ENCODE assay signal across 8 mouse cellular contexts in the genomic region with DNA sequence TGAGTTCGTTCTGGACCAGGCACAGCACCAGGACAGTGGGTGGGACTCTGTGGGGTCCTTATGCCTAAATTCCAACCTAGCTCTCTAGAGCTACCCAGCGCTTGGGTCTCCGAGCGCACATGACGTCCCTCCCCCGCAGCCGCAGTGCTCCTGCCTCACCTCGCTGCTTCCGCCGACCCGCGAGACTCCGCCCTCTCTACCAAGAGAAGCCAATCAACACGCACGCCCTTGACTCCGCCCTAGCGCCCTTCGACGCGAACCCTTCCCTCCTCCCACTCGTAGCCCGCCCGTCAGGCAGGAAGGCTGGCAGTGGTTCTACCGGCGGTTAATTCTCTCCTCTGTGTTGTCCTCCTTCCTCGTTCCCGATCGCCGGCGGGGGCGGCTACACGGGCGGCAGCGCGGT. TPM values are rescaled to one million over a fixed set of nuclear protein-coding genes. Genes with fewer than 3 reads are reported as not detected.
A peak's percentile ranks its signal among the peaks of the same experiment; 100 is the strongest.
DNase-seq lines count a peak whose midpoint lies in the region; ATAC-seq lines count a peak whose summit lies in the region.

A gene (plus strand): TSS at position 252 of the 403 bp plus-strand sequence.

- H3K27me3 ChIP-seq in hindbrain, embryonic 16.5 days (replicated peaks; ENCODE audit: control insufficient read depth, insufficient read depth, low read length): no peaks in the 10 kb centered on the region

- peak within 1 kb of the TSS; percentile 98 for H3K4me3 ChIP-seq in hindbrain, embryonic 16.5 days (ENCODE audit: low read length)
- H3K4me3 ChIP-seq in macrophage (ENCODE audit: inconsistent target): peak within 1 kb of the TSS; percentile 74

- peak; percentile 98 for ATAC-seq in hindbrain, embryonic 16.5 days

- no peaks in the 10 kb centered on the region for H3K9me3 ChIP-seq in hindbrain, embryonic 16.5 days (ENCODE audit: control insufficient read depth, low read length)

- peak within 1 kb of the TSS; percentile 97 for H3K27ac ChIP-seq in hindbrain, embryonic 16.5 days (ENCODE audit: low read depth, low read length)
- peak within 1 kb of the TSS; percentile 48 for H3K27ac ChIP-seq in macrophage

- H3K9ac ChIP-seq in hindbrain, embryonic 16.5 days (ENCODE audit: low read depth, low read length): peak within 1 kb of the TSS; percentile 95

- H3K36me3 ChIP-seq in hindbrain, embryonic 16.5 days (ENCODE audit: control insufficient read depth, insufficient read depth, low read length): peaks cover 4% of the 10 kb centered on the region; the same call in 1 of the 2 replicates
- no peaks in the 10 kb centered on the region for H3K36me3 ChIP-seq in macrophage (ENCODE audit: inconsistent target)

- DNase-seq in WW6 (ENCODE audit: low read depth, low spot score): peak; percentile 93
- peak; percentile 90 to 94 for DNase-seq in cerebellum, postnatal 4 days (ENCODE audit: low spot score in 2 of 2)
- peak; percentile 96 for DNase-seq in gastrocnemius, adult 18-20 months (ENCODE audit: low spot score)
- peak; percentile 97 for DNase-seq in left cerebral cortex, adult 18-20 months (ENCODE audit: low spot score in 2 of 2)
- DNase-seq in right cerebral cortex, adult 18-20 months: peak; percentile 97
- DNase-seq in urinary bladder, postnatal 10 days (ENCODE audit: low spot score): peak; percentile 88

- 1% methylated on average over 34 of the region's 35 CpGs for WGBS in hindbrain, embryonic 16.5 days
- WGBS in macrophage (ENCODE audit: missing documents): 0% methylated on average over 35 of the region's 35 CpGs

- H3K4me1 ChIP-seq in hindbrain, embryonic 16.5 days (ENCODE audit: control insufficient read depth, insufficient read depth, low read depth, low read length): peaks cover 18% of the 10 kb centered on the region

- peak within 1 kb of the TSS; percentile 79 for H3K4me2 ChIP-seq in hindbrain, embryonic 16.5 days (ENCODE audit: low read length)

- H3K79me2 ChIP-seq in macrophage (ENCODE audit: inconsistent target): peaks cover 46% of the 10 kb centered on the region

RNA-seq across cellular contexts. Expression of the gene that starts here (rescaled TPM):
- 100 to 1,000 TPM in 1 of 2 experiments, 10 to 100 TPM in 1; 94.3 to 102 TPM for total RNA-seq in gastrocnemius, adult 18-20 months (2021)
- 183 and 184 TPM in 2 replicates for polyA plus RNA-seq in hindbrain, embryonic 16.5 days (2015; fragmentation: Nextera tagmentation; extraction: Ambion mirVana)
- 100 to 1,000 TPM; 448 to 457 TPM for total RNA-seq in left cerebral cortex, adult 18-20 months (2021)
- total RNA-seq in macrophage (2018; cell fraction: chromatin; rRNA removed): 100 to 1,000 TPM in 25 of 26 experiments, 10 to 100 TPM in 1; 82.8 to 218 (median 160) TPM
- total RNA-seq in macrophage (2018; cell fraction: cytosol; rRNA removed): 100 to 1,000 TPM in 5 of 26 experiments, 10 to 100 TPM in 21; 81.0 to 114 (median 90.9) TPM
- 100 to 1,000 TPM in 18 of 26 experiments, 10 to 100 TPM in 8; 73.2 to 182 (median 115) TPM for total RNA-seq in macrophage (2018; cell fraction: nucleus; rRNA removed)
- polyA plus RNA-seq in macrophage (2018): 92.1 to 122 TPM (median 94.8 TPM) in 3 replicates

Comparison
In these comparisons a context has a peak if more than half of its experiments do, and no peak if none do; other contexts are left out.
1. Peak in every context shown above with its lines: DNase-seq, ATAC-seq, H3K4me3 ChIP-seq and H3K27ac ChIP-seq.
2. RNA of the gene that starts here (total RNA-seq): 448 to 457 TPM in left cerebral cortex, adult 18-20 months; 94.3 to 102 TPM in gastrocnemius, adult 18-20 months; every median in the first group is over 4 times any median in the second.